Mouse (Mus musculus) midbrain, embryonic 15.5 days (tissue): ENCODE results near the gene Brinp2. TPM values are rescaled to one million over a fixed set of nuclear protein-coding genes. Genes with fewer than 3 reads are reported as not detected.

ENCODE experiments used
- ATAC-seq: fragments of 200-750 bp; cut with Nextera tagmentation; replicated peaks from 2 replicates; pipeline ENCODE4 v1.8.0; 2017; ENCODE audit warnings: moderate TSS enrichment
- H3K27ac ChIP-seq: fragments of 300-500 bp; sonication (generic); 2 replicates; pipeline ENCODE4 v1.5.1; 2015; ENCODE audit warnings: mild to moderate bottlenecking, inconsistent platforms
- H3K27me3 ChIP-seq: fragments of 300-500 bp; sonication (generic); replicated peaks from 2 replicates; pipeline ENCODE4 v1.6.1; 2015; ENCODE audit warnings: inconsistent platforms
- H3K36me3 ChIP-seq: fragments of 300-500 bp; sonication (generic); replicated peaks from 2 replicates; pipeline ENCODE4 v1.6.1; 2015; ENCODE audit warnings: inconsistent platforms
- H3K4me1 ChIP-seq: fragments of 300-500 bp; sonication (generic); 2 replicates; pipeline ENCODE4 v1.6.1; 2015; ENCODE audit warnings: inconsistent platforms
- H3K4me2 ChIP-seq: fragments of 300-500 bp; sonication (generic); 2 replicates; pipeline ENCODE4 v1.6.1; 2015; ENCODE audit warnings: inconsistent platforms, mild to moderate bottlenecking, moderate library complexity
- H3K4me3 ChIP-seq: fragments of 300-500 bp; sonication (generic); 2 replicates; pipeline ENCODE4 v1.5.1; 2015; ENCODE audit warnings: mild to moderate bottlenecking, inconsistent platforms
- H3K9ac ChIP-seq: fragments of 300-500 bp; sonication (generic); 2 replicates; pipeline ENCODE4 v1.6.1; 2015; ENCODE audit warnings: mild to moderate bottlenecking, inconsistent platforms
- H3K9me3 ChIP-seq: fragments of 300-500 bp; sonication (generic); 2 replicates; pipeline ENCODE4 v1.6.1; 2016; ENCODE audit warnings: inconsistent platforms
- WGBS: fragments of 180-500 bp; shearing (Covaris S2); methylation state at CpG from one replicate; pipeline ENCODE4 v1.1.7; 2015; ENCODE audit warnings: mixed read lengths; 5-methylcytosine and 5-hydroxymethylcytosine counted together
- polyA plus RNA-seq: library from polyadenylated mRNA; unstranded; fragments of >200 nt; fragmentation: Nextera tagmentation; extraction: Ambion mirVana; gene quantifications from 2 replicates; pipeline ENCODE4 v1.2.1, GENCODE M21; 2015

Gene Brinp2
- polyA plus RNA-seq, 1 experiment from 2014 or later = 33.4 TPM

- Histone ChIP-seq H3K27ac (no peak overlapping the region), H3K9ac (no peak overlapping the region), H3K9me3 (no peaks in the 10 kb centered on the region), H3K4me3 (no peak overlapping the region), H3K4me2 (no peak overlapping the region), H3K4me1 (no peaks in the 10 kb centered on the region), H3K27me3 (no peaks in the 10 kb centered on the region), H3K36me3 (peaks cover 11% of the 10 kb centered on the region)
- WGBS = 97% methylated on average over 3 of the region's 3 CpGs
- no peak for ATAC-seq
These were observed 112.1 kb downstream of the Brinp2 start for GRCm38 (mm10) chr1:158244016-158244415.

DNA sequence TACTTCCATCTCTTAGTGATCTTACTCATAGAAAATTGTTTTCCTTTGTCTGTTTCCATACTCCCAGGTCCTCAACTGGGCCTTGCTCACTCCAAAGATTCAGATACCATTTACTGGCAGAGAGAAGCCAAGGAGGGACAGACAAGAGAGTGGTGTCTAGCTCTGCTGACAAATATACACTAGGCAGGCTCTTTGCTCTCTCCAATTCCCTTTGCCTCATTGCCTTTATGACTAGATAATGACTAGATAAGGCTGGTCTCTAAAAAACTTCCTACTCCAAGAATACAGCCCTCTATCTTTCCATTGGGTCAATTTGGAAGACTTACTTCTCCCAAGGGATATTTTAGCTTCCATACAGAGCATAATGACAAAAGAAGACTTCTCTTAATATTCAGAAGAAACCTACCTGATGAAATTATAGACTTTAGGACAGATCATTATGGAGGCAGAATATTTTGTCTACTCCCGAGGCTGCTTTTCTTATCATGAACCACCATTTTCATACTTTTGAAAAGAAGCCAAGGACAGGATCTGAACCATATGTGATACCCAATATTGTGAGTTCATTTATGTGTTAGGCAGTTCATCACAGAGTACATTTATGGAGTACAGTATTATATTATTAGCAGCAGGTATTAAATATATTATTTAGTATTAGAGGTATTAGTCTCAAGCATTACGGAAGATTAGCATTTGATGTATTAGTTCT, 114.1 kb downstream of the Brinp2 start:
- no peaks in the 10 kb centered on the region for H3K4me1 ChIP-seq
- WGBS = 91% methylated on average over 2 of the region's 2 CpGs
- H3K4me2 ChIP-seq = no peak overlapping the region
- H3K9ac ChIP-seq = no peak overlapping the region
- H3K27me3 ChIP-seq = no peaks in the 10 kb centered on the region
- no peak for ATAC-seq
- H3K9me3 ChIP-seq = no peaks in the 10 kb centered on the region
- H3K4me3 ChIP-seq = no peak overlapping the region
- peaks cover 8% of the 10 kb centered on the region; the same call in 1 of the 2 replicates for H3K36me3 ChIP-seq
- H3K27ac ChIP-seq = no peak overlapping the region

DNA sequence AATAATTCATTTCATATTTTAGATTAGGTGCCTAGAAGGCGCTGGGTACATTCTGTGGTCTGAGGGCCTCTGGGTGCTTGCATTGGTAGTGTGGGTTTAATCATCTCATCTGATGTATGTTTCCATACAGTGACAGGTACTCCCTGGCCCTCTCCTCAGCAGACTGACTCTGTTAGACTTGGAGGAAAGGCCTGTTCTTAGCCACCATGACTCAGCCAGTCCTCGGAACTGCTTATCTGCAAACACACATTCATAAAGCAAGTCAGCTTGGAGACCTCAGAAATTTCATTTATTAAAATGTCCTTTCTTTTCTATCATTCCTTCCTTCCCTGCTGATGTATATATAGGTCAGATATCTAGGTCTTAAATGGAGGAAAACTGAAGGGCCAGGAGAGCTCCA, 116.3 kb downstream of the Brinp2 start:
- Histone ChIP-seq H3K4me3 (no peak overlapping the region), H3K36me3 (no peaks in the 10 kb centered on the region), H3K4me2 (no peak overlapping the region), H3K4me1 (no peaks in the 10 kb centered on the region), H3K27me3 (no peaks in the 10 kb centered on the region), H3K27ac (no peak overlapping the region), H3K9ac (no peak overlapping the region), H3K9me3 (no peaks in the 10 kb centered on the region)
- no peak for ATAC-seq
- WGBS = 94% methylated on average over 2 of the region's 2 CpGs

- no peak for ATAC-seq
- Histone ChIP-seq H3K36me3 (no peaks in the 10 kb centered on the region), H3K4me3 (no peak overlapping the region), H3K9me3 (no peaks in the 10 kb centered on the region), H3K27ac (no peak overlapping the region), H3K4me1 (no peaks in the 10 kb centered on the region), H3K27me3 (no peaks in the 10 kb centered on the region), H3K9ac (no peak overlapping the region), H3K4me2 (no peak overlapping the region)
- WGBS = 42% methylated on average over 4 of the region's 4 CpGs
These were observed 117.4 kb downstream of the Brinp2 start for GRCm38 (mm10) chr1:158238722-158239121.

DNA sequence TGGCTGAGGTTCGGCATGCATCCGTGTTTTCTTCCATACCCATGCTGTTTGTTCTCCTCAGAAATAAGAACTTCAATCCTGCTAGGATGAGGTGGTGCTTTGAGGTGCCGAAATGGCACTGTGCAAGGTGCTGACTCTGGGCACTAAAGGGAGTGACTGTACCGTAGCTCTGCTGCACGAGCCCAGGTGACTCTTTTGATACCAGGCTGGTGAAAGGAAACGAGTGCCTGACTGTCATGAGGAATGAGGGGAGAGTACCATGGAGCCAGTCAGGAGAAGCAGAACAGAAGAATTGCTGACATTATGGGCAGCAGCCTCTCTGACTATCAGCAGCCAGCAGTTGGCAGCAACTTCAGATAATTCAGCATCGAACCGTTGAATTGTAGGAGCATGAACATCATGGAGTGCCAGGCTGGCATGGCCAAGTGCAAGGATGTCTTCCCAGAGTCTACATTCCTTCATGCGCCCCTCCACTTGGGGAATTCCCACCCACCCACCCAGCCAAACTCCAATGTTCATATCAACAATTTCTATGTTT, 127.4 kb downstream of the Brinp2 start:
- Histone ChIP-seq H3K9me3 (no peaks in the 10 kb centered on the region), H3K27me3 (no peaks in the 10 kb centered on the region), H3K4me3 (no peak overlapping the region), H3K27ac (no peak overlapping the region), H3K36me3 (no peaks in the 10 kb centered on the region), H3K4me2 (no peak overlapping the region), H3K9ac (no peak overlapping the region), H3K4me1 (peaks cover 8% of the 10 kb centered on the region; the same call in 1 of the 2 replicates)
- WGBS = 87% methylated on average over 9 of the region's 9 CpGs
- no peak for ATAC-seq

DNA sequence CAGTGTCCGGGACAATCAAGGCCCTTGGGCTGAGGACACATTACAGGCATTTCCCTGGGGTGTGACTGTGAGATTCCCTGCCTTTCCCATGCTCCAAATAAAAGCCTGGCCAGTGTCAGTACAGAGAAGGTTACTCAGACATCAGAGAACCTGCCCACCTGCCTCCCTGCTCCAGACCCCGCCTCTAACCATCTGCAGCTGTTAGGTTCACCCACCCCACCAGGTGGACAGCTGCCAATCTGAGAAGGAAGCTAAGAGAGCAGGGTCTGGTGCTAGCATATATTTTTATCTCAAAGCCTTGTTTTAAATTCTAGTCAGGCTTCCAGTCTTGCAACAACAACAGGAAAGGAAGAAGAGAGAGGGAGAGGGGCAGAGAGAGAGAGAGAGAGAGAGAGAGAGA, 128.9 kb downstream of the Brinp2 start:
- H3K27ac ChIP-seq = 0 out of 2 replicates have a peak overlapping the region, but pooled peaks have one; percentile 4
- H3K4me1 ChIP-seq = peaks cover 8% of the 10 kb centered on the region; the same call in 1 of the 2 replicates
- WGBS = 74% methylated on average over 2 of the region's 2 CpGs
- H3K4me3 ChIP-seq = no peak overlapping the region
- no peaks in the 10 kb centered on the region for H3K27me3 ChIP-seq
- H3K9ac ChIP-seq = no peak overlapping the region
- H3K9me3 ChIP-seq = no peaks in the 10 kb centered on the region
- H3K36me3 ChIP-seq = no peaks in the 10 kb centered on the region
- H3K4me2 ChIP-seq = no peak overlapping the region
- ATAC-seq = peak; percentile 48; the same call in 1 of the 2 replicates

DNA sequence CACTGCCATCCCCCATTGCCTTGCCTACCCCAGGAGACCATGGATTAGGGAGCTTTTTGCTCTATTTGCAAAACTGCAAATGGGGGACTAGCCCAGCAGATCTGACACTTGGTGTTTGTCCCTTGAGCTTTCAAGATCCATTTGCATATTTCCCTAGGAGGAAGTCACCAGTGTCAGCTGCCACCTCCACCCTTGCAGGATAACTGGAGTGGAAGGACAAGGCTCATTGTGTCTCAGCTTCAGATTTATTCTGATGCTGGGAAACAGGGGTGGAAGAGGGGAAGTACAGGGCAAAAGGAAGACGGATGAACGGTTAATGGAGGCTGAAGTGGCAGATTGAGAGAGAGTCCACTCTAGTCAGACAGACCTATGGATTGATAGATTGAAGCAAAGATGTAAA, 129.4 kb downstream of the Brinp2 start:
- H3K36me3 ChIP-seq = no peaks in the 10 kb centered on the region
- no peak overlapping the region for H3K4me3 ChIP-seq
- H3K27ac ChIP-seq = 0 out of 2 replicates have a peak overlapping the region, but pooled peaks have one; percentile 4
- H3K4me2 ChIP-seq = no peak overlapping the region
- no peaks in the 10 kb centered on the region for H3K9me3 ChIP-seq
- no peaks in the 10 kb centered on the region for H3K27me3 ChIP-seq
- H3K9ac ChIP-seq = no peak overlapping the region
- 54% methylated on average over 2 of the region's 2 CpGs for WGBS
- H3K4me1 ChIP-seq = peaks cover 8% of the 10 kb centered on the region; the same call in 1 of the 2 replicates
- ATAC-seq = no peak

- Histone ChIP-seq H3K9ac (no peak overlapping the region), H3K36me3 (no peaks in the 10 kb centered on the region), H3K4me1 (peaks cover 12% of the 10 kb centered on the region), H3K4me2 (no peak overlapping the region), H3K4me3 (no peak overlapping the region), H3K9me3 (no peaks in the 10 kb centered on the region), H3K27ac (peak overlapping the region; percentile 0; the same call in 1 of the 2 replicates), H3K27me3 (no peaks in the 10 kb centered on the region)
- ATAC-seq = peak; percentile 78
- 13% methylated on average over 4 of the region's 4 CpGs for WGBS
These were observed 135.1 kb downstream of the Brinp2 start for GRCm38 (mm10) chr1:158221048-158221447.

- Histone ChIP-seq H3K4me2 (no peak overlapping the region), H3K27me3 (no peaks in the 10 kb centered on the region), H3K27ac (no peak overlapping the region), H3K4me1 (peaks cover 12% of the 10 kb centered on the region), H3K9me3 (no peaks in the 10 kb centered on the region), H3K36me3 (no peaks in the 10 kb centered on the region), H3K9ac (no peak overlapping the region), H3K4me3 (no peak overlapping the region)
- WGBS = 61% methylated on average over 4 of the region's 4 CpGs
- no peak for ATAC-seq
These were observed 136.0 kb downstream of the Brinp2 start for GRCm38 (mm10) chr1:158220148-158220547.

DNA sequence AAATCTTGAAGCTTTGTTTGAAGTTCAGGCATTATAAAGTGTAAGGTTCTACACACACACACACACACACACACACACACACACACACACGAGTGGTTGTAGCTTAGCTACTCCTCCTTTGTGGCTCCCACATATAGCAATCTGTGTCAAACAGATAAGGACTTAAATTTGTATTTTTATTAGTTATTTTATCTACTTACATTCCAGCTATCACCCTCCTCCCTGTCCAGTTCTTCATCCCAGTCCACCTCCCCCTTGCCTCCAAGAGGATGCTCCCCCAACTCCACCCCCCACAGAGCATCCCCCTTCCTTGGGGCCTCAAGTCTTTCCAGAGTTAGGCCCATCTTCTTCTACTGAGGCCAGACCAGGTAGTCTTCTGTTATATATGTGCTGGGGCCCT, 137.4 kb downstream of the Brinp2 start:
- no peak overlapping the region for H3K9ac ChIP-seq
- no peaks in the 10 kb centered on the region for H3K27me3 ChIP-seq
- no peak for ATAC-seq
- H3K36me3 ChIP-seq = no peaks in the 10 kb centered on the region
- peaks cover 12% of the 10 kb centered on the region for H3K4me1 ChIP-seq
- H3K27ac ChIP-seq = no peak overlapping the region
- H3K4me2 ChIP-seq = no peak overlapping the region
- no peaks in the 10 kb centered on the region for H3K9me3 ChIP-seq
- 82% methylated on average over 1 of the region's 1 CpGs for WGBS
- H3K4me3 ChIP-seq = no peak overlapping the region

DNA sequence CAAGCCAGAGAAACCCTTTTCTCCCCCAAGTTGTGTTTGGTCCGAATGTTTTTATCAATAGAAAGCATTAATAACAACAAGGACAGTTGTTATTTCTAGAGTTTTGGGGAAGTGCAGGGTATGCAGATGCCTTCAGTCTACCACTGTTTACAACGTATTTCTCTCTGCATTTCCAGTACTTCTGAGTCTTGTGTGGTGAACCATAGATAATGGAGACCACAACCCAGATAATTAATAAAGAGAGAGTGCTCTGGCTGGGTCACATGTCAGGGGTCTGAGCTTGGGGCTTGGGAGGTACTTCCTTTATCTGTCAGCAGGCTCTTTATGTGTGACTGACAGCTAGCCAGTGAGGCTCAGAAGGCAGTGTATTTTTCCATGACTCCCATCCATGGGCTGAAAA, 137.8 kb downstream of the Brinp2 start:
- Histone ChIP-seq H3K4me1 (peaks cover 12% of the 10 kb centered on the region), H3K36me3 (no peaks in the 10 kb centered on the region), H3K9me3 (no peaks in the 10 kb centered on the region), H3K27me3 (no peaks in the 10 kb centered on the region), H3K4me3 (no peak overlapping the region), H3K4me2 (no peak overlapping the region), H3K27ac (no peak overlapping the region), H3K9ac (no peak overlapping the region)
- ATAC-seq = no peak
- 72% methylated on average over 2 of the region's 2 CpGs for WGBS

- Histone ChIP-seq H3K4me1 (peaks cover 5% of the 10 kb centered on the region), H3K36me3 (no peaks in the 10 kb centered on the region), H3K9me3 (no peaks in the 10 kb centered on the region), H3K27ac (no peak overlapping the region), H3K9ac (no peak overlapping the region), H3K27me3 (no peaks in the 10 kb centered on the region), H3K4me3 (no peak overlapping the region), H3K4me2 (no peak overlapping the region)
- ATAC-seq = no peak
- WGBS = 78% methylated on average over 9 of the region's 9 CpGs
These were observed 140.5 kb downstream of the Brinp2 start for GRCm38 (mm10) chr1:158215581-158215980.

GRCm38 (mm10) chr1:158214743-158215142, 141.4 kb downstream of the Brinp2 start:
- H3K9ac ChIP-seq = no peak overlapping the region
- no peaks in the 10 kb centered on the region for H3K36me3 ChIP-seq
- ATAC-seq = no peak
- H3K4me1 ChIP-seq = no peaks in the 10 kb centered on the region
- no peaks in the 10 kb centered on the region for H3K27me3 ChIP-seq
- no peak overlapping the region for H3K4me2 ChIP-seq
- H3K9me3 ChIP-seq = no peaks in the 10 kb centered on the region
- no peak overlapping the region for H3K4me3 ChIP-seq
- 41% methylated on average over 5 of the region's 5 CpGs for WGBS
- no peak overlapping the region for H3K27ac ChIP-seq
